Mouse (Mus musculus): ENCODE results near the gene Kcnh8. TPM values are rescaled to one million over a fixed set of nuclear protein-coding genes. Genes with fewer than 3 reads are reported as not detected.

Gene Kcnh8
- polyA plus RNA-seq, 1 experiment = 0.28 TPM

DNA sequence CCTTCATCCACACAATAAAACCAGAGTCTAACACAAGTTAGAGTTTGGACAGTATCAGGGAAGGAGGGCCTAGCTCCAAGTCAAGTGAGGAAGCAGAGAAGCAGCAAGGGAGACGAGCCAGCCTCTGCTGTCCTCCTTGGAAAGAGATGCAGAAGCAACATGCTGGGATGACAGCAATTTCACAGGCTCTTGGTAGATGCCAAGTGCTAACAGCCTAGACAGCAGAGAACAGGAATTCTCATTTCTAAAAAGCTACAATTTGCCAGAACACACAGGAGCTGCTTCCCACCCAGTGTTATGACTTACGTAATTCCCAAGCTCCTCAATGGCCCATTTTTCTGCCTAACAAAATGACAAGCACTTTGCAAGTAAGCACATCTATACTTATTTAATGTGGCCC, 277.5 kb downstream of the Kcnh8 start:
- Histone ChIP-seq H3K27ac (ENCODE audit: control insufficient read depth, insufficient read depth, low read length) (no peak overlapping the region), H3K36me3 (ENCODE audit: control insufficient read depth, insufficient read depth, low read length) (no peaks in the 10 kb centered on the region), H3K4me3 (ENCODE audit: control insufficient read depth, insufficient read depth, low read length) (no peak overlapping the region), H3K27me3 (ENCODE audit: control insufficient read depth, insufficient read depth, low read length) (no peaks in the 10 kb centered on the region), H3K4me1 (replicated peaks; ENCODE audit: control insufficient read depth, insufficient read depth, low read length) (no peaks in the 10 kb centered on the region)
- DNase-seq = no peak
- 70% methylated on average over 2 of the region's 2 CpGs for WGBS
- TF ChIP-seq CTCF (IDR thresholded peaks at IDR 0.05; ENCODE audit: borderline replicate concordance, control insufficient read depth, extremely low read depth, insufficient read depth, low read length, poor library complexity) (no peak), POLR2A (IDR thresholded peaks at IDR 0.05; ENCODE audit: control insufficient read depth, extremely low read depth, insufficient read depth, low read length, poor library complexity) (no peak)

DNA sequence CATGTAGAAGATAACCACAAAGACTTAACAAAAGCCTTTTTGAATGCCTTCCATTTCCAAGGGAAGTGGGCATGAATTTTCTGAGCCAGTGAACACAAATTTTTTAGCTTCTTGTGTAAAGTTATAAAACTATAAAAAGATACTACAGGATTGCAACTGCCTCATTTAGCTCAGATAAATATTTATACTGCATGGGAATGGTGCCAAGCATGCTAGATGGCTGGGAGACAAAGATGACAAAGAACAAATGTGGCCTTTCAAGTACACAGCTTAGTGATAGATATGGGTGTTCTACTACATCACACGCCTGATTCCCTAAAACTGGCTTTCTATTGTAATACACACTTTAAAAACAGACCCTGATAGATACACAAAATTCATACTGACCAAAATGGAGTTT, 282.7 kb downstream of the Kcnh8 start:
- 91% methylated on average over 1 of the region's 1 CpGs for WGBS

DNA sequence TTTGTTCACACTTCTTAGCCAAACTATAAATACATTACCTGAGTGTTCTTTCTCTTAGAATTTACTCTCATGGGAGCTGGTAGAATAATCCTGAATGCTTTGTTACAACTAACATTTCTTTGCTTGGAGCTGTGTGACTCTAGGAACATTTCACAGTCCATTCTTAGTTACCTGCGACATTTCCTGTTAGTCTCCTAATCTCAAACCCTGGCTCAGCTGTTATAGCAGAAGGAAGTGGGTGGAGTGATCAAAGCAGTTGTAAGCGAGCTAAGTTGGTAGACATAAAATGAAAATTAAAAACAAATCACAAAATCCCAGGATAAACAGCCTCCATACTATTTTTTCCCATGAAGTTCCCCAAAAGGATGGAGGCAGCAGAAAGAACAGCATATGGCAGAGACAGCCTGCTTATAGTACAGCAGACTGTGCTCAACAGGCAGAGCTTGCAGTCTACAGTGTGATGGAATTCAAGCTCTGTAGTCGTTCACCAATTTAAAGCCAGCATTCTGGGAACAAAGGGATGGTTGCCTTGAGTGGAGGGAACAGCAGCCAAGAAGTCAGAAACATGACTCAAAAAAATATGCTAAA, 318.1 kb downstream of the Kcnh8 start:
- Histone ChIP-seq H3K4me1 (replicated peaks; ENCODE audit: control insufficient read depth, insufficient read depth, low read length) (no peaks in the 10 kb centered on the region), H3K36me3 (ENCODE audit: control insufficient read depth, insufficient read depth, low read length) (no peaks in the 10 kb centered on the region), H3K4me3 (ENCODE audit: control insufficient read depth, insufficient read depth, low read length) (no peak overlapping the region), H3K27ac (ENCODE audit: control insufficient read depth, insufficient read depth, low read length) (no peak overlapping the region), H3K27me3 (ENCODE audit: control insufficient read depth, insufficient read depth, low read length) (no peaks in the 10 kb centered on the region)
- WGBS = 50% methylated on average over 3 of the region's 3 CpGs
- no peak for TF ChIP-seq CTCF (IDR thresholded peaks at IDR 0.05; ENCODE audit: borderline replicate concordance, control insufficient read depth, extremely low read depth, insufficient read depth, low read length, poor library complexity)
- no peak for TF ChIP-seq POLR2A (IDR thresholded peaks at IDR 0.05; ENCODE audit: control insufficient read depth, extremely low read depth, insufficient read depth, low read length, poor library complexity)
- no peak for DNase-seq

More for the DNA sequence above, 282.7 kb downstream of the Kcnh8 start:
- TF ChIP-seq POLR2A (IDR thresholded peaks at IDR 0.05; ENCODE audit: control insufficient read depth, extremely low read depth, insufficient read depth, low read length, poor library complexity) (no peak), CTCF (IDR thresholded peaks at IDR 0.05; ENCODE audit: borderline replicate concordance, control insufficient read depth, extremely low read depth, insufficient read depth, low read length, poor library complexity) (no peak)
- H3K36me3 ChIP-seq (ENCODE audit: control insufficient read depth, insufficient read depth, low read length) = no peaks in the 10 kb centered on the region
- no peak overlapping the region for H3K4me3 ChIP-seq (ENCODE audit: control insufficient read depth, insufficient read depth, low read length)
- DNase-seq = no peak
- H3K4me1 ChIP-seq (replicated peaks; ENCODE audit: control insufficient read depth, insufficient read depth, low read length) = no peaks in the 10 kb centered on the region
- no peaks in the 10 kb centered on the region for H3K27me3 ChIP-seq (ENCODE audit: control insufficient read depth, insufficient read depth, low read length)
- no peak overlapping the region for H3K27ac ChIP-seq (ENCODE audit: control insufficient read depth, insufficient read depth, low read length)

DNA sequence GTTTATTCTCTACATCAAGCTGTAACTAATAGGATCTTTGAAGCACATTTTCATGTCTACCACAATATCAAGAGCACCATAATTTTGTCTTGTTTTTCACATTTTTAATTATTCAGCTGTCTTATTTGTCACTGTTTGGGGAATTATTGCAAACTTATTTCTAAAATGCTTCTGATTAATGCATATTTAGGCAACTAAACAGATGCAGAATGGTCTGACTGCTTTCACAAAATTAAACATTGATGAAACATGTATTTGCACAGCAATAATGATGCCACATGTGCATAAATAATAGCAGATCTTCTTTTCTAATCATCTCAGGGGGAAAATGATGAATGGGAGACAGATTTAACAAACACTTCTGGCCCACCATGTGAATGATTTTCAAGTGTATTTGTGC, 341.5 kb downstream of the Kcnh8 start:
- H3K4me1 ChIP-seq (replicated peaks; ENCODE audit: control insufficient read depth, insufficient read depth, low read length) = no peaks in the 10 kb centered on the region
- TF ChIP-seq POLR2A (IDR thresholded peaks at IDR 0.05; ENCODE audit: control insufficient read depth, extremely low read depth, insufficient read depth, low read length, poor library complexity) = no peak
- TF ChIP-seq CTCF (IDR thresholded peaks at IDR 0.05; ENCODE audit: borderline replicate concordance, control insufficient read depth, extremely low read depth, insufficient read depth, low read length, poor library complexity) = no peak
- H3K27ac ChIP-seq (ENCODE audit: control insufficient read depth, insufficient read depth, low read length) = no peak overlapping the region
- no peaks in the 10 kb centered on the region for H3K27me3 ChIP-seq (ENCODE audit: control insufficient read depth, insufficient read depth, low read length)
- DNase-seq = no peak
- H3K36me3 ChIP-seq (ENCODE audit: control insufficient read depth, insufficient read depth, low read length) = no peaks in the 10 kb centered on the region
- no peak overlapping the region for H3K4me3 ChIP-seq (ENCODE audit: control insufficient read depth, insufficient read depth, low read length)

DNA sequence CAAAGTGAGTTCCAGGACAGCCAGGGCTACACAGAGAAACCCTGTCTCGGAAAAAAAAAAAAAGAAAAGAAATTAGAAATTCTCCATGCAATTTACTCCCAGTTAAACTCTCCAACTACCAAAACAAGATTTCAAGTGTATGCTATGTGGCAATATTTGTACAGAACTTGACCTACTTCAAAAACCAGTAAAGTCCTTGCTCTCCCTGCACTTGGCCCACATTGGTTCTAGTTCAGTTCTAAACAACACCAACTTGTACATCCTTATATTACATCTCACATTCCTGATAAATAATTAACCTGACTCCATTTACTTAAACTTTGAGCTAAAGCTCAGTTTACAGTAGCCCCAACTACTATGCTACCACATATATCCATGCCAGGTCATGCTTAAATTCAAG, 370.2 kb downstream of the Kcnh8 start:
- H3K36me3 ChIP-seq (ENCODE audit: control insufficient read depth, insufficient read depth, low read length) = no peaks in the 10 kb centered on the region
- no peak overlapping the region for H3K27ac ChIP-seq (ENCODE audit: control insufficient read depth, insufficient read depth, low read length)
- no peak for DNase-seq
- no peak overlapping the region for H3K4me3 ChIP-seq (ENCODE audit: control insufficient read depth, insufficient read depth, low read length)
- WGBS = 64% methylated on average over 1 of the region's 1 CpGs
- no peak for TF ChIP-seq CTCF (IDR thresholded peaks at IDR 0.05; ENCODE audit: borderline replicate concordance, control insufficient read depth, extremely low read depth, insufficient read depth, low read length, poor library complexity)
- H3K4me1 ChIP-seq (replicated peaks; ENCODE audit: control insufficient read depth, insufficient read depth, low read length) = no peaks in the 10 kb centered on the region
- H3K27me3 ChIP-seq (ENCODE audit: control insufficient read depth, insufficient read depth, low read length) = no peaks in the 10 kb centered on the region

DNA sequence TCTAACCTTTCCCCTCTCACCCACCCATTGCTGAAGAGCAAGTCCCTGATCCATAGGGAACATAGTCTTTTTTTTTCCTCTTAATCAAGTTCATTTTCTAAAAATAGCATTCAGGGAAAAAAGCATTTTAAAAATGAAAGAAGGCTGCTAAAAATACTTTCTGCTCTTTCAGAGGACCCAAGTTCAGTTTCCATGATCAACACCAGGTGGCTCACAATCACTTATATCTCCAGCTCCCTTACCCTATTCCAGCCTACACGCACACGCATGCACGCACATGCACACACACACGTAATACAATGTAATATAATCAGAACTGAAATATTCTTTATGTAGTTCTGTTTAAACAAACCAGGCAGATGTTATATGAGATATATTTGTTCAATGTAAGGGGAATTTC, 378.4 kb downstream of the Kcnh8 start:
- H3K4me1 ChIP-seq (replicated peaks; ENCODE audit: control insufficient read depth, insufficient read depth, low read length) = no peaks in the 10 kb centered on the region
- no peaks in the 10 kb centered on the region for H3K27me3 ChIP-seq (ENCODE audit: control insufficient read depth, insufficient read depth, low read length)
- DNase-seq = no peak
- TF ChIP-seq CTCF (IDR thresholded peaks at IDR 0.05; ENCODE audit: borderline replicate concordance, control insufficient read depth, extremely low read depth, insufficient read depth, low read length, poor library complexity) (no peak), POLR2A (IDR thresholded peaks at IDR 0.05; ENCODE audit: control insufficient read depth, extremely low read depth, insufficient read depth, low read length, poor library complexity) (no peak)
- H3K36me3 ChIP-seq (ENCODE audit: control insufficient read depth, insufficient read depth, low read length) = no peaks in the 10 kb centered on the region
- WGBS = 92% methylated on average over 4 of the region's 4 CpGs
- no peak overlapping the region for H3K4me3 ChIP-seq (ENCODE audit: control insufficient read depth, insufficient read depth, low read length)
- no peak overlapping the region for H3K27ac ChIP-seq (ENCODE audit: control insufficient read depth, insufficient read depth, low read length)

Data from thymus, adult 2 months (tissue).